Mouse (Mus musculus): ENCODE data around the gene Dync2h1.

DNA sequence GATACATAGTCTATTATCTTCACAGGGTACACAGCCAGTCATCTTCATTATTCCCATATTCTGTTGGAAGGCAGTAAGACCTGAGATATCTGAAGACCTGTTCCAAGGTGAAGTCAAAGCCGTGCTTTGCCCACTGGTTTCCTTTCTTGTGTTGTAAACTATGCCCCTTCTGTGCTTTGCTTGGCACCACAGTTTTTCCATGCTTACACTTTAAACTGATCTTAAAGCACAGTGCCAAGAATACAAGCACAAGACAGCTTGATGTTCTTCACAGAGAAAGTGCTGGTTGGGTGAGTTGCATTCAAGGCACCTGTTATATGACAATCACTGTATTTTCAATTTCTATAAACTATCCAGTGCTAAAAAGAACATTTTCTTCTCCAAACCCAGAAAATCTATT is 10.5 kb downstream of the Dync2h1 start:
- TF ChIP-seq CTCF (IDR thresholded peaks at IDR 0.05; ENCODE audit: low read depth) = no peak
- no peak for TF ChIP-seq EP300 (optimal IDR thresholded peaks at IDR 0.05)
